Mouse (Mus musculus): ENCODE measurements around the gene Rhbdd3. TPM values are rescaled to one million over a fixed set of nuclear protein-coding genes. Genes with fewer than 3 reads are reported as not detected.

Gene Rhbdd3
- polyA plus RNA-seq, 1 experiment: 22.1 TPM

DNA sequence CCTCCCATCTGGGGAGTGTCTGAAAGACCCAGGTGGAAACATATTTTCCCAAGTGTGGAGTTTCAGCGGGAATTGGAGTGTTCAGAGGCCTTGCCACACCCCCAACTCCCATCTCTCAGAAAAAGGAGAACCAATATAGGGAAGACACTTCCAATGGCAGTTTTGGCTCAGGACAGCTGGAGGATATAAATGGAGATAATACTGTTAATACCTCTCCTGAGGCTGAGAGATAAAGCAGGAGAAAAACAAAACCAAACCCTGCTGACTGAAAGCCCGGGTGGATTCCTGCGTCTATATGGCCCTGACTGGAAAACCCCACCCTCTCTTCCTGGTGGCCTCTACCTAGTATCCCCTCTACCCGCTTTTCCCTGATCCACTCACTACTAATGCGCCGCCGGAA, 3.7 kb downstream of the Rhbdd3 start:
- 90% methylated on average over 7 of the region's 7 CpGs for WGBS
- Histone ChIP-seq H3K27ac (ENCODE audit: insufficient read depth, low read depth, low read length) (no peak overlapping the region), H3K27me3 (ENCODE audit: control insufficient read depth, insufficient read depth, low read length) (no peaks in the 10 kb centered on the region), H3K4me1 (ENCODE audit: control insufficient read depth, insufficient read depth, insufficient read length, low read length) (peaks cover 8% of the 10 kb centered on the region; the same call in 1 of the 2 replicates), H3K4me3 (ENCODE audit: low read depth, low read length) (no peak overlapping the region), H3K36me3 (ENCODE audit: control insufficient read depth, insufficient read depth, low read length) (peaks cover 8% of the 10 kb centered on the region; the same call in 1 of the 2 replicates)
- no peak for TF ChIP-seq CTCF (IDR thresholded peaks at IDR 0.05; ENCODE audit: extremely low read depth, insufficient read length, insufficient replicate concordance, low read depth, low read length)
- no peak for TF ChIP-seq POLR2A (IDR thresholded peaks at IDR 0.05; ENCODE audit: low read depth, low read length)

DNA sequence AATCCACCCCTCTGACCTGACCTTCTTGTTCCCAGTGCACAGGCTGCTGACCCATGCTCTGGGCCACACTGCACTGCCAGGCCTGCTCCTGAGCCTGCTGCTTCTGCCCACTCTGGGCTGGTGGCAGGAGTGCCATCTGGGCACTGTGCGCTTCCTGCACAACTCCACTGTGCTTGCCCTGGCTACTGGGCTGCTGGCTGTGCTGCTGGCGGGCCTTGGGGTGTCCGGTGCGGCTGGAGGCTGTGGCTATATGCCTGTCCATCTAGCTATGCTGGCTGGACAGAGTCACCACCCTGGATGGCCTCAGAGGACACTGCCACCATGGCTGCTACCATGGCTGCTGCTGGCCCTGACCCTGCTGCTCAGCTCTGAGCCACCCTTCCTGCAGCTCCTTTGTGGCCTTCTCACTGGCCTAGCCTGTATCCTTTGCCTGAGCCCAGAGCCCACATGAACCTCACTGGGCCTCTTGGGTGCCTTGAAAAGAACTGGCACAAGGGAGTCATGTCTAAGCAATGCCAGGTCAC, 5.3 kb downstream of the Rhbdd3 start:
- WGBS: 100% methylated on average over 4 of the region's 4 CpGs
- H3K36me3 ChIP-seq (ENCODE audit: control insufficient read depth, insufficient read depth, low read length): peaks cover 8% of the 10 kb centered on the region; the same call in 1 of the 2 replicates
- H3K27ac ChIP-seq (ENCODE audit: insufficient read depth, low read depth, low read length): no peak overlapping the region
- no peaks in the 10 kb centered on the region for H3K27me3 ChIP-seq (ENCODE audit: control insufficient read depth, insufficient read depth, low read length)
- no peak overlapping the region for H3K4me3 ChIP-seq (ENCODE audit: low read depth, low read length)
- H3K4me1 ChIP-seq (ENCODE audit: control insufficient read depth, insufficient read depth, insufficient read length, low read length): peaks cover 8% of the 10 kb centered on the region; the same call in 1 of the 2 replicates
- no peak for TF ChIP-seq POLR2A (IDR thresholded peaks at IDR 0.05; ENCODE audit: low read depth, low read length)
- TF ChIP-seq CTCF (IDR thresholded peaks at IDR 0.05; ENCODE audit: extremely low read depth, insufficient read length, insufficient replicate concordance, low read depth, low read length): no peak

DNA sequence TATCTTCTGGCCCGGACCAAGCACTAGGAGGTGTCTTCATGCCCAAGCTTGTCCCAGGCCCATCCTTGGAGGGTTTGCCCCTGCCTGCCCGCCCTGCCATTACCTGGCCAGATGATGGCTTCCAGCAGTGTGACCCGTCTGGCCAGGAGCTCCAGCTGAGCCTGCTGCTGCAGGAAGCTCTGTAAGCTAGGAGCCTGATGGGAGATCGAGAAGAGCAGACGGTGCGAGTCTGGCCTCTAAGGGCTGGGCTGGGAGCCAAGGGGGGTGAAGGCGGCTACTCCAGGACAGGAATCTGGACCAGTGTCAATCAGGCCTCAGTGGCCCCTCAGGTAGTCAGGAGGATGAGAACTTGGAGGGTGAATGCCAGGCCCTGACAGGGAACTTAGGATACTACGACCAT, 10.7 kb downstream of the Rhbdd3 start:
- Histone ChIP-seq H3K4me1 (ENCODE audit: control insufficient read depth, insufficient read depth, insufficient read length, low read length) (no peaks in the 10 kb centered on the region), H3K27me3 (ENCODE audit: control insufficient read depth, insufficient read depth, low read length) (no peaks in the 10 kb centered on the region), H3K4me3 (ENCODE audit: low read depth, low read length) (no peak overlapping the region), H3K36me3 (ENCODE audit: control insufficient read depth, insufficient read depth, low read length) (0 out of 2 replicates have a peak, but pooled peaks cover 4% of the 10 kb centered on the region), H3K27ac (ENCODE audit: insufficient read depth, low read depth, low read length) (no peak overlapping the region)
- 86% methylated on average over 8 of the region's 8 CpGs for WGBS
- TF ChIP-seq CTCF (IDR thresholded peaks at IDR 0.05; ENCODE audit: extremely low read depth, insufficient read length, insufficient replicate concordance, low read depth, low read length): no peak
- no peak for TF ChIP-seq POLR2A (IDR thresholded peaks at IDR 0.05; ENCODE audit: low read depth, low read length)

DNA sequence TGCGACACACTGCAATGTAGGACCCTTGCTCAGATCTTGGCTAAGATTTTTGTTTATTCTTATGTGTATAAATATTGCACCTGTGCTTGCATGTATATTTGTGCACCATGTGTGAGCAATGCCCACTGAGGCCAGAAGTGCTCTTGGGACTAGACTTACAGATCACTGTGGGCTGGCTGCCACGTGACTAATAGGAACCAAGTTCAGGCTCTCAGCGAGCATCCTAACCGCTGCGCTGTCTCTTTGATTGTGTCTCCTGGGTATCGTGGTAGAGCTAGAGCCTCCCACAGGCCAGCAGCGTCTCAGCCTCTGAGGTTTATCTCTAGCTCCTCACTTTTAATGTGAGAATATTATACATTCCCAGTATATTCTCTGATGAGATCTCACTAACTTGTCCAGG, 14.9 kb downstream of the Rhbdd3 start:
- Histone ChIP-seq H3K27me3 (ENCODE audit: control insufficient read depth, insufficient read depth, low read length) (no peaks in the 10 kb centered on the region), H3K4me3 (ENCODE audit: low read depth, low read length) (no peak overlapping the region), H3K36me3 (ENCODE audit: control insufficient read depth, insufficient read depth, low read length) (no peaks in the 10 kb centered on the region), H3K4me1 (ENCODE audit: control insufficient read depth, insufficient read depth, insufficient read length, low read length) (no peaks in the 10 kb centered on the region), H3K27ac (ENCODE audit: insufficient read depth, low read depth, low read length) (no peak overlapping the region)
- TF ChIP-seq CTCF (IDR thresholded peaks at IDR 0.05; ENCODE audit: extremely low read depth, insufficient read length, insufficient replicate concordance, low read depth, low read length) (no peak), POLR2A (IDR thresholded peaks at IDR 0.05; ENCODE audit: low read depth, low read length) (no peak)
- WGBS: 81% methylated on average over 7 of the region's 7 CpGs

DNA sequence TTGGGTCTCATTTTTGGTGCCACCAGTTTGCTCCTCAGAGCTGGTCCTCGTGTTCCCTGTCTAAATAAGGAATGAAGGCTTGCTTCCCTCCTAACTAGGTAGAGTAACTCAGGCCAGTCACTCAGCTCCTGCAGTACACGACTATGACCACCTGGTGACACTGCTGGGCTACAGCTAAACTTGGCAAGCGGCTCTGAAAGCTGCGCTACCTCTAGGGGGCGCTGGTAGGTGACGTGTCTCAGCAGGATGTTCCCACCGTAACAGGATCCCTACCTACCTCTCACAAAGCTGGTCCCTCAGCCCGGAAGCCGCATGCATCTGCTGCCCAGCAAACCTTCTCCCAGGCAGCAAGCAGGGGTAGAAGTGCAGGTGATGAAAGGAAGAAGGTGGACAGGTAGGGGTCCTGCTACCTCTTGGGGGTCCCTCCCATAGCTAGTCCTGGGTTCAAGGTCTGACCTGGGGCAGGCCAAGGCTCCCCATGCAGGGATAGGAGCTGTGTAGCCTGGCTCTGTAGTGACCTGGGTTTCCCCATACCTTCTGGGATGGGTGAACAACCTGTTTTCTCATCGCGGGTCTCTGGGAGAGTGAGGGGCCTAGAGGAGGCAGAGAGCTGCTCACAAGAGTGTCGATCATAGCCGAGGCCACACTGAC, 16.3 kb downstream of the Rhbdd3 start:
- H3K4me1 ChIP-seq (ENCODE audit: control insufficient read depth, insufficient read depth, insufficient read length, low read length): no peaks in the 10 kb centered on the region
- TF ChIP-seq POLR2A (IDR thresholded peaks at IDR 0.05; ENCODE audit: low read depth, low read length): no peak
- TF ChIP-seq CTCF (IDR thresholded peaks at IDR 0.05; ENCODE audit: extremely low read depth, insufficient read length, insufficient replicate concordance, low read depth, low read length): peak; percentile 99
- H3K27ac ChIP-seq (ENCODE audit: insufficient read depth, low read depth, low read length): no peak overlapping the region
- H3K27me3 ChIP-seq (ENCODE audit: control insufficient read depth, insufficient read depth, low read length): no peaks in the 10 kb centered on the region
- no peaks in the 10 kb centered on the region for H3K36me3 ChIP-seq (ENCODE audit: control insufficient read depth, insufficient read depth, low read length)
- 32% methylated on average over 13 of the region's 13 CpGs for WGBS
- no peak overlapping the region for H3K4me3 ChIP-seq (ENCODE audit: low read depth, low read length)

DNA sequence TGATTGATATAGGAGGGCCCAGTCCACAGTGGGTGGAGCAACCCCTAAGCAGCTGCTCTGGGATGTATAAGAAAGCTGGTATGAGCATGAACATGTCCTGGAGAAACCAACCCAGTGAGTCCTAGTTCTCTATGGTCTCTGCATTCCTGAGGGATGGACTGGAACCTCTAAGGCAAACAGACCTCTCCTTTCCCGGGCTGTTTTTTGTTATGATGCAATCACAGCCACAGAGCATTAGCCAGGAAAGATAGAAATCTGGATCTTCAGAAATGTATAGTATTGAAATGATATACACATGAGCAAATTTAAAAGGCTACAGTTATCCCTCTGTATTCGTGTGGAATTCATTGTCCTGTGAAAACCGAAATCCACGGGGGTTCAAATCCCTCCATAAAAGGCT, 27.0 kb downstream of the Rhbdd3 start:
- no peak for TF ChIP-seq CTCF (IDR thresholded peaks at IDR 0.05; ENCODE audit: extremely low read depth, insufficient read length, insufficient replicate concordance, low read depth, low read length)
- no peak for TF ChIP-seq POLR2A (IDR thresholded peaks at IDR 0.05; ENCODE audit: low read depth, low read length)
- Histone ChIP-seq H3K4me3 (ENCODE audit: low read depth, low read length) (no peak overlapping the region), H3K4me1 (ENCODE audit: control insufficient read depth, insufficient read depth, insufficient read length, low read length) (no peaks in the 10 kb centered on the region), H3K36me3 (ENCODE audit: control insufficient read depth, insufficient read depth, low read length) (no peaks in the 10 kb centered on the region), H3K27ac (ENCODE audit: insufficient read depth, low read depth, low read length) (no peak overlapping the region), H3K27me3 (ENCODE audit: control insufficient read depth, insufficient read depth, low read length) (no peaks in the 10 kb centered on the region)
- 70% methylated on average over 4 of the region's 4 CpGs for WGBS

DNA sequence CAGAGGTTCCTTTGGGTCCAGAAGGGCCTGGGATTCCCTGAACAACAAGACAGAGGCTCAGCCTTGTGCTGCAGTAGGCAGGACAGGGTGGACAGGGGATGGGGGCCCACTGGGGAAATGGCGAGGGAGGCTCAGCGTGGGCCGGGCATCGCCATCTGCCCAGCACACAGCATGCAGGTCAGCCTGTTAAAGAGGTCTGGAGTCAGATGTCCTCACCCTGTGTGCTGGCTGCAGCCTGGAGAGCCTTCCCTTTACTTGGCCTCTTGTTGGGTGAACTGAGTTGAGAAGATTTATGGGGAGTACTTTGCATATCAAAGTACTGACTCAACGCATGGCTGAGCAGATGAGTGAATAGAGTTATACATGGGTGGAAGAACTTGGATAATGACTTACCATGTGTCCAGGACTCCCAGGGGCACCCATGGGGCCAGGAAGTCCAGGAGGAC, 30.3 kb downstream of the Rhbdd3 start:
- 84% methylated on average over 5 of the region's 5 CpGs for WGBS
- Histone ChIP-seq H3K27ac (ENCODE audit: insufficient read depth, low read depth, low read length) (no peak overlapping the region), H3K36me3 (ENCODE audit: control insufficient read depth, insufficient read depth, low read length) (no peaks in the 10 kb centered on the region), H3K27me3 (ENCODE audit: control insufficient read depth, insufficient read depth, low read length) (no peaks in the 10 kb centered on the region), H3K4me1 (ENCODE audit: control insufficient read depth, insufficient read depth, insufficient read length, low read length) (no peaks in the 10 kb centered on the region; the same call in 1 of the 2 replicates), H3K4me3 (ENCODE audit: low read depth, low read length) (no peak overlapping the region)
- TF ChIP-seq POLR2A (IDR thresholded peaks at IDR 0.05; ENCODE audit: low read depth, low read length) (no peak), CTCF (IDR thresholded peaks at IDR 0.05; ENCODE audit: extremely low read depth, insufficient read length, insufficient replicate concordance, low read depth, low read length) (no peak)

All from small intestine, adult 2 months (tissue).